Mouse (Mus musculus) stomach, postnatal 0 days (tissue): ENCODE data around the gene Spata20. TPM values are rescaled to one million over a fixed set of nuclear protein-coding genes. Genes with fewer than 3 reads are reported as not detected.

Source experiments
- ATAC-seq: fragments of 200-750 bp; cut with Nextera tagmentation; 2 replicates; pipeline ENCODE4 v1.8.0; 2017; ENCODE audit not compliant: low FRiP score, low TSS enrichment
- DNase-seq: peaks from one replicate; pipeline ENCODE4 v3.0.0-alpha.2; 2016; ENCODE audit warnings: low spot score
- H3K27ac ChIP-seq: fragments of 300-500 bp; sonication (generic); replicated peaks from 2 replicates; pipeline ENCODE4 v1.5.1; 2014; ENCODE audit warnings: mild to moderate bottlenecking, control low read depth
- H3K27me3 ChIP-seq: fragments of 300-500 bp; sonication (generic); 2 replicates; pipeline ENCODE4 v1.6.1; 2014; ENCODE audit warnings: low read length; ENCODE audit not compliant: control insufficient read depth, insufficient read depth
- H3K36me3 ChIP-seq: fragments of 300-500 bp; sonication (generic); 2 replicates; pipeline ENCODE4 v1.6.1; 2014; ENCODE audit warnings: low read length, mixed read lengths; ENCODE audit not compliant: control insufficient read depth, insufficient read depth
- H3K4me1 ChIP-seq: fragments of 300-500 bp; sonication (generic); replicated peaks from 2 replicates; pipeline ENCODE4 v1.6.1; 2014; ENCODE audit warnings: antibody characterized with exemption; ENCODE audit not compliant: control insufficient read depth, insufficient read depth
- H3K4me2 ChIP-seq: fragments of 300-500 bp; sonication (generic); replicated peaks from 2 replicates; pipeline ENCODE4 v1.6.1; 2014; ENCODE audit warnings: low read depth, mild to moderate bottlenecking, control low read depth, moderate library complexity
- H3K4me3 ChIP-seq: fragments of 300-500 bp; sonication (generic); 2 replicates; pipeline ENCODE4 v1.5.1; 2014; ENCODE audit warnings: low read depth, low read length, control low read depth
- H3K9ac ChIP-seq: fragments of 300-500 bp; sonication (generic); 2 replicates; pipeline ENCODE4 v1.6.1; 2014; ENCODE audit warnings: mild to moderate bottlenecking, low read length, control low read depth, mixed read lengths
- H3K9me3 ChIP-seq: fragments of 300-500 bp; sonication (generic); 2 replicates; pipeline ENCODE4 v1.6.1; 2016; ENCODE audit warnings: low read length; ENCODE audit not compliant: control insufficient read depth
- CTCF ChIP-seq: IDR thresholded peaks from 2 replicates; pipeline ENCODE4 v1.5.1; 2016; ENCODE audit warnings: antibody characterized with exemption, low read depth, mild to moderate bottlenecking, moderate library complexity
- EP300 ChIP-seq: optimal IDR thresholded peaks from 2 replicates; pipeline ENCODE3; 2016; ENCODE audit warnings: antibody characterized with exemption
- WGBS: fragments of 180-500 bp; shearing (Covaris S2); extraction: QIAGEN DNeasy Blood & Tissue Kit; methylation state at CpG from one replicate; pipeline ENCODE4 v1.1.7; 2014; 5-methylcytosine and 5-hydroxymethylcytosine counted together
- polyA plus RNA-seq: library from polyadenylated mRNA; unstranded; fragments of >200 nt; fragmentation: Nextera tagmentation; extraction: Ambion mirVana; gene quantifications from 2 replicates; pipeline ENCODE4 v1.2.1, GENCODE M21; 2015

Gene Spata20
- polyA plus RNA-seq, 1 experiment from 2014 or later, result 0.18 TPM

DNA sequence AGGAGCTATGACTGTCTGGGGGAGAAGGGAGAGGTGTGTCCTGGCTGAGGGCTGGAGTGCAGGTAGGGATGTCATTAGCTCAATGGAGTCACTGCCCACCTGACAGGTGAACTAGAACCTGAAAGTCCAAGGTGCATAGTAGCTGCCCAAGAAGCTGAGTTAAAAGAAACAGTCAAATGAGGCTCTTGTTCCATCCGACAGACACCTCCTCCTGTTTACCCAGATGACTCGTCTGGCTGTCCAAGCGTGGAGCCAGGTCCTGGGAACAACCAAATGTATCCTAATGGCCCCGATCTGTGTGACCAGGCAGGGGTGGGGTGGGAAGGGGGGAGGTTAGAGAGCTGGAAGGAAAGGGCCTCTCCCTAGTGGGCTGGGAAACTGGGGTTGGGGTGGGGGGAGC lies 40.7 kb downstream of the Spata20 start:
- H3K4me2 ChIP-seq, result no peak overlapping the region
- TF ChIP-seq EP300, result no peak
- TF ChIP-seq CTCF, result no peak
- H3K27ac ChIP-seq, result no peak overlapping the region
- ATAC-seq, result no peak
- 27% methylated on average over 4 of the region's 4 CpGs for WGBS
- no peaks in the 10 kb centered on the region for H3K36me3 ChIP-seq
- no peaks in the 10 kb centered on the region for H3K27me3 ChIP-seq
- H3K9ac ChIP-seq, result no peak overlapping the region
- H3K9me3 ChIP-seq, result no peaks in the 10 kb centered on the region
- no peak overlapping the region for H3K4me3 ChIP-seq
- H3K4me1 ChIP-seq, result no peaks in the 10 kb centered on the region
- DNase-seq, result no peak

- H3K4me1 ChIP-seq, result no peaks in the 10 kb centered on the region
- no peak overlapping the region for H3K27ac ChIP-seq
- H3K9me3 ChIP-seq, result no peaks in the 10 kb centered on the region
Observed at GRCm38 (mm10) chr11:94444829-94445228, 41.1 kb downstream of the Spata20 start.

GRCm38 (mm10) chr11:94441752-94442151 lies 44.2 kb downstream of the Spata20 start:
- Histone ChIP-seq H3K4me2 (no peak overlapping the region), H3K4me3 (no peak overlapping the region), H3K27me3 (no peaks in the 10 kb centered on the region), H3K4me1 (no peaks in the 10 kb centered on the region), H3K36me3 (no peaks in the 10 kb centered on the region), H3K9me3 (no peaks in the 10 kb centered on the region), H3K27ac (no peak overlapping the region), H3K9ac (no peak overlapping the region)
- WGBS, result 77% methylated on average over 9 of the region's 9 CpGs
- no peak for ATAC-seq
- DNase-seq, result no peak
- no peak for TF ChIP-seq EP300
- no peak for TF ChIP-seq CTCF

More at GRCm38 (mm10) chr11:94444829-94445228, 41.1 kb downstream of the Spata20 start:
- ATAC-seq, result no peak
- no peak overlapping the region for H3K4me2 ChIP-seq
- no peaks in the 10 kb centered on the region for H3K27me3 ChIP-seq
- no peaks in the 10 kb centered on the region for H3K36me3 ChIP-seq
- DNase-seq, result no peak
- TF ChIP-seq EP300, result no peak
- no peak for TF ChIP-seq CTCF
- WGBS, result 70% methylated on average over 5 of the region's 5 CpGs
- H3K4me3 ChIP-seq, result no peak overlapping the region
- no peak overlapping the region for H3K9ac ChIP-seq

DNA sequence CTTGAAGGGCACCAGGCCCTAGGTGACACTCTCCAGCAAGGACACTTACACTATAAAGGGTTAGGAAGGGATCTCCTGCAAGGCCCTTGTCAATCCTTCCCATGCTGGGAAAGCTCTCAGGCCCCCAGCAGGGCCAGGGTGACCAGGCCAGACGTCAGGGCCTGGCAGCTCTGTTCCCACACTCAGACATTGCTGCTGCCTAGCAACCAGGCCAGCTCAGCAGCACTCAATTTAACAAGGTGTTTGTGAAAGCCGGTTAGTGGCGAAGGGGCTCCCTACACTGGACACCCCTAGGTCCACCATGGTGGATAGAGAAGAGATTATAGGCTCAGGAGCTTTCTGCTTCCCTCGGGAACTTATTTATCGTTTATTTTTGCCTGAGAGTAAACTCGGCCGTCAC lies 44.9 kb downstream of the Spata20 start:
- Histone ChIP-seq H3K27me3 (no peaks in the 10 kb centered on the region), H3K27ac (no peak overlapping the region), H3K36me3 (no peaks in the 10 kb centered on the region), H3K9me3 (no peaks in the 10 kb centered on the region), H3K4me1 (no peaks in the 10 kb centered on the region), H3K4me2 (no peak overlapping the region), H3K9ac (no peak overlapping the region), H3K4me3 (no peak overlapping the region)
- ATAC-seq (no peak), DNase-seq (no peak)
- TF ChIP-seq CTCF, result no peak
- no peak for TF ChIP-seq EP300
- 57% methylated on average over 7 of the region's 7 CpGs for WGBS

- no peak overlapping the region for H3K4me3 ChIP-seq
- no peak overlapping the region for H3K9ac ChIP-seq
- no peak for ATAC-seq
- no peaks in the 10 kb centered on the region for H3K36me3 ChIP-seq
- WGBS, result 91% methylated on average over 6 of the region's 6 CpGs
- no peak overlapping the region for H3K27ac ChIP-seq
- no peaks in the 10 kb centered on the region for H3K9me3 ChIP-seq
- H3K27me3 ChIP-seq, result no peaks in the 10 kb centered on the region
- H3K4me1 ChIP-seq, result no peaks in the 10 kb centered on the region
- no peak for TF ChIP-seq CTCF
- no peak for TF ChIP-seq EP300
- DNase-seq, result no peak
- H3K4me2 ChIP-seq, result no peak overlapping the region
Observed at GRCm38 (mm10) chr11:94440421-94440820, 45.6 kb downstream of the Spata20 start.

- H3K9me3 ChIP-seq, result no peaks in the 10 kb centered on the region
- no peak overlapping the region for H3K27ac ChIP-seq
- no peaks in the 10 kb centered on the region for H3K36me3 ChIP-seq
- no peak overlapping the region for H3K9ac ChIP-seq
- 29% methylated on average over 9 of the region's 9 CpGs for WGBS
- DNase-seq (no peak), ATAC-seq (no peak)
- TF ChIP-seq EP300, result no peak
- TF ChIP-seq CTCF, result no peak
- H3K4me3 ChIP-seq, result no peak overlapping the region
- H3K4me2 ChIP-seq, result no peak overlapping the region
- peaks cover 8% of the 10 kb centered on the region for H3K4me1 ChIP-seq
- H3K27me3 ChIP-seq, result no peaks in the 10 kb centered on the region
Observed at GRCm38 (mm10) chr11:94429011-94429651, 56.8 kb downstream of the Spata20 start.

Other genes starting within 250 kb of the Spata20 start
- 1.4 and 1.9 TPM in 2 replicates for gene Wfikkn2, start 240.2 kb downstream of the Spata20 start, polyA plus RNA-seq
- gene Gm21885, start 204.3 kb downstream of the Spata20 start, polyA plus RNA-seq, result not detected in 2 replicates
- 50.0 and 51.2 TPM in 2 replicates for gene Luc7l3, start 164.2 kb downstream of the Spata20 start, polyA plus RNA-seq
- 14.8 and 15.6 TPM in 2 replicates for gene Ankrd40, start 158.2 kb downstream of the Spata20 start, polyA plus RNA-seq
- gene Abcc3, start 93.2 kb downstream of the Spata20 start, polyA plus RNA-seq, result 25.3 and 31.4 TPM in 2 replicates
- gene Cacna1g, start 12.0 kb downstream of the Spata20 start, polyA plus RNA-seq, result 1.8 and 2.0 TPM in 2 replicates
- 53.4 and 60.1 TPM in 2 replicates for gene Epn3, start 13.8 kb upstream of the Spata20 start, polyA plus RNA-seq
- 1.4 and 1.9 TPM in 2 replicates for gene Mycbpap, start 35.6 kb upstream of the Spata20 start, polyA plus RNA-seq
- 3.4 and 3.8 TPM in 2 replicates for gene Rsad1, start 63.1 kb upstream of the Spata20 start, polyA plus RNA-seq
- 80.8 and 87.5 TPM in 2 replicates for gene Chad, start 78.9 kb upstream of the Spata20 start, polyA plus RNA-seq
- gene Acsf2, start 115.7 kb upstream of the Spata20 start, polyA plus RNA-seq, result 2.5 and 3.0 TPM in 2 replicates
- gene Lrrc59, start 143.6 kb upstream of the Spata20 start, polyA plus RNA-seq, result 101 and 109 TPM in 2 replicates
- gene Mrpl27, start 167.6 kb upstream of the Spata20 start, polyA plus RNA-seq, result 123 and 124 TPM in 2 replicates
- gene Eme1, start 167.8 kb upstream of the Spata20 start, polyA plus RNA-seq, result 2.7 and 3.4 TPM in 2 replicates
- 8.4 and 8.6 TPM in 2 replicates for gene Xylt2, start 191.3 kb upstream of the Spata20 start, polyA plus RNA-seq
- gene Gm11541, start 218.3 kb upstream of the Spata20 start, polyA plus RNA-seq, result 0.11 and 0.15 TPM in 2 replicates